ENCODE assay signal across 27 mouse cellular contexts in the genomic region with DNA sequence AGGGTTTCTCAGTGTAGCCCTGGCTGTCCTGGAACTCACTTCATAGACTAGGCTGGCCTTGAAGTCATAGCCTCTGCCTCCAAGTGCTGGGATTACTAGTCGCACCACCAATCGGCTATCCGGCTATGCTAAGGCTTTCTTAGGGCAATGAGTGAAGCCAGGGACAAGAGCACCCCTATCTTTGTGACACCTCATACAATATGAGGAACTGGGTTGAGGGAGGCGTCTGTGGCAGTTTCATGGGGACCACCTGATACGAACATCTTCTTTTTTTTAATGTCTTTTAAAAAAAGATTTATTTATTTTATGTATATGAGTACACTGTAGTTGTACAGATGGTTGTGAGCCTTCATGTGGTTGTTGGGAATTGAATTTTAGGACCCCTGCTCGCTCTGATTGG. TPM values are rescaled to one million over a fixed set of nuclear protein-coding genes. Genes with fewer than 3 reads are reported as not detected.
DNase-seq lines count a peak whose midpoint lies in the region; TF ChIP-seq lines count a peak whose summit lies in the region.
"Had no signal": no experiment of that assay in that cellular context is flagged by ENCODE, and none has a peak within 500 bp of the region (broad histone marks: within the 10 kb centered on the region; RNA-seq: fewer than 3 reads in every experiment).

No protein-coding gene starts in this region.

- DNase-seq in spleen, adult 2 months (ENCODE audit: low read depth in 1 of 2, low spot score in 2 of 2) = no peak
- no peak for DNase-seq in spleen, adult 12 weeks (ENCODE audit: low spot score)
- DNase-seq in induced T-regulatory cell, adult 2 months (ENCODE audit: low read depth) = peak; percentile 13
- peak; percentile 60 for DNase-seq in splenic B cell, adult 2 months (ENCODE audit: low read depth, low spot score)
- no peak for DNase-seq in thymus, postnatal 25 days
- no peak for DNase-seq in left cerebral cortex, adult 11 months (ENCODE audit: low spot score)
- DNase-seq: adrenal gland, adult 8-10 months; adrenal gland, postnatal 14 days; adrenal gland, postnatal 36 days; cerebellum, adult 11-12 months; cerebellum, adult 2 months; cerebellum, adult 9-10 months; cerebellum, postnatal 10 days; cerebellum, postnatal 36 days; embryo, embryonic 11 days had no signal

- peak overlapping the region; percentile 96 for H3K27ac ChIP-seq in spleen, adult 2 months (ENCODE audit: insufficient read depth, low read length)
- H3K27ac ChIP-seq: embryonic facial prominence, embryonic 13.5 days; embryonic facial prominence, embryonic 15.5 days; forebrain, embryonic 10.5 days; forebrain, embryonic 12.5 days had no signal

- no peak for TF ChIP-seq CTCF in spleen, adult 2 months (IDR thresholded peaks at IDR 0.05; ENCODE audit: extremely low read depth, insufficient read depth, insufficient read length, insufficient replicate concordance)

- no peaks in the 10 kb centered on the region for H3K36me3 ChIP-seq in spleen, adult 2 months (ENCODE audit: control insufficient read depth, insufficient read depth, low read length)
- H3K36me3 ChIP-seq in splenic B cell, adult 2 months (ENCODE audit: control insufficient read depth, insufficient read depth, low read length, poor library complexity, severe bottlenecking) = no peaks in the 10 kb centered on the region
- H3K36me3 ChIP-seq: embryonic facial prominence, embryonic 13.5 days; embryonic facial prominence, embryonic 15.5 days; forebrain, embryonic 10.5 days; forebrain, embryonic 12.5 days; G1E had no signal

- H3K4me1 ChIP-seq in spleen, adult 2 months (ENCODE audit: control insufficient read depth, insufficient read depth, insufficient read length) = peaks cover 34% of the 10 kb centered on the region
- H3K4me1 ChIP-seq: embryonic facial prominence, embryonic 13.5 days; embryonic facial prominence, embryonic 15.5 days; forebrain, embryonic 10.5 days; forebrain, embryonic 12.5 days had no signal

- no peak for TF ChIP-seq POLR2A in spleen, adult 2 months (IDR thresholded peaks at IDR 0.05; ENCODE audit: low read depth, low read length)

- H3K4me3 ChIP-seq in spleen, adult 2 months (ENCODE audit: extremely low read depth, insufficient read depth, insufficient read length) = no peak overlapping the region
- H3K4me3 ChIP-seq: embryonic facial prominence, embryonic 13.5 days; embryonic facial prominence, embryonic 15.5 days; erythroblast, embryonic 14.5 days; forebrain, embryonic 10.5 days; forebrain, embryonic 12.5 days had no signal

- 75% methylated on average over 6 of the region's 6 CpGs for WGBS in spleen, adult 2 months

- no peaks in the 10 kb centered on the region for H3K27me3 ChIP-seq in spleen, adult 2 months (ENCODE audit: control insufficient read depth, insufficient read depth, low read length)
- H3K27me3 ChIP-seq in splenic B cell, adult 2 months (ENCODE audit: control insufficient read depth, insufficient read depth, low read length, poor library complexity, severe bottlenecking) = no peaks in the 10 kb centered on the region
- H3K27me3 ChIP-seq: embryonic facial prominence, embryonic 13.5 days; embryonic facial prominence, embryonic 15.5 days; forebrain, embryonic 12.5 days; Patski had no signal

RNA-seq across cellular contexts. Expression of a gene that starts 16.6 kb away (rescaled TPM):
- polyA plus RNA-seq in spleen, adult 2 months (2012; rRNA removed) = 78.1 and 82.7 TPM in 2 replicates
- polyA plus RNA-seq: G1E had no signal

RNA-seq across cellular contexts. Expression of a gene that starts 42.3 kb away (rescaled TPM):
- polyA plus RNA-seq in spleen, adult 2 months (2012; rRNA removed) = 4.0 and 4.6 TPM in 2 replicates
- polyA plus RNA-seq: erythroblast, embryonic 14.5 days had no signal

RNA-seq across cellular contexts. Expression of a gene that starts 44.0 kb away (rescaled TPM):
- polyA plus RNA-seq in spleen, adult 2 months (2012; rRNA removed) = 0.08 TPM in 1 of 2 replicates, not detected in the other
- polyA plus RNA-seq: activated CD4-positive, CD25-positive, alpha-beta regulatory T cell, adult 4 months; CD4-positive, CD25-positive, alpha-beta regulatory T cell, adult 4 months; embryonic facial prominence, embryonic 11.5 days; erythroblast, embryonic 14.5 days; forebrain, embryonic 10.5 days; forebrain, embryonic 12.5 days; forebrain, embryonic 14.5 days; forebrain, embryonic 16.5 days; G1E had no signal

Comparison
In these comparisons a context has a peak if more than half of its experiments do, and no peak if none do; other contexts are left out.
1. DNase-seq: peak in induced T-regulatory cell, adult 2 months (single experiment) and splenic B cell, adult 2 months (single experiment); none in spleen, adult 2 months (0 of 2), spleen, adult 12 weeks (single experiment), thymus, postnatal 25 days (single experiment) and left cerebral cortex, adult 11 months (single experiment).